Mouse (Mus musculus) mouse embryonic stem cell (cell line): ENCODE results near the gene Irf5.

Experiments used
- in situ Hi-C, 2 experiments: fragments of 300-500 bp; cut with MboI; formaldehyde crosslinking; loops; 1 replicate in 1 of 2; 3 replicates in 1 of 2; pipeline ENCODE4 v1.14.3; 2019 to 2020; ENCODE audit warnings: low sequenced_read_pairs in 2 of 2, low pct_unique_long_range_greater_than_20kb in 1 of 2, mixed read lengths in 1 of 2; ENCODE audit not compliant: unreplicated experiment in 1 of 2

Gene Irf5

DNA sequence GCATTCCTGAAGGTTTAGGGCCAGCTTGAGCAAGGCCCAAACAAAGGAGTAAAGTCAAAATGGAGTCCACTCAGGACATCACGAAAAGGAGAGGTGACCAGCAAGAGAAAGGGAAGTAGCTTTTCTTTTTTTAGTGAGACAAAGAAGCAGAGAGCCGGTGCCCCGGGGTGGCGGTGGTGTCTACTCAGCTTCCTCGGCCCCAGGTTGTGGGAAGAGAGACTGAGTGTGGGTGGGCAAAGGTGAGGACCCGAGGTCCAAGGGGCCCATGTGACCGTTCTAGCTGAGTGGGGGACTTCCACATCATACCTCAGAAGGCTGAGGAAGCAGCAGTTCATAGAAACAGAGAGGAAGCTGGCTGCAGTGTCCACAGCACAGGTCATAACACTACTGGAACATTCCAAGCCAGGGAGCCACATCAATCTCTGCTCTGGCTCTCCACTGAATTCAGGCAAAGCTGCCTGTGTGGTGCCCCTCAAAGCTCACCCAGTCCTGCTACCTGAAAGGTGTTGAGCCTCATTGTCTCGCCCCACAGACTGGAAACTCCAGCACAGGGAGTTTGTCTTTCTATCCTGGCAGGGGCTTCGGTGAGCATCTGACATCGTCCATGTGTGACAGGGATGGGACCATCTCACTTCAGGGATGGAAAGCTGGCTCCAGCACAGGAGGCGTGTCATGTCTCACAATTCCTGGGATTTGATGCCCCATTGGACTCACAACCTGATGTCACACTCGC, 3.0 kb upstream of the Irf5 start:
- in situ Hi-C loops = loop anchor here in 1 of 2 experiments (5.0 kb wide), 1 partner anchor 41 kb away; no protein-coding TSS in a partner anchor

DNA sequence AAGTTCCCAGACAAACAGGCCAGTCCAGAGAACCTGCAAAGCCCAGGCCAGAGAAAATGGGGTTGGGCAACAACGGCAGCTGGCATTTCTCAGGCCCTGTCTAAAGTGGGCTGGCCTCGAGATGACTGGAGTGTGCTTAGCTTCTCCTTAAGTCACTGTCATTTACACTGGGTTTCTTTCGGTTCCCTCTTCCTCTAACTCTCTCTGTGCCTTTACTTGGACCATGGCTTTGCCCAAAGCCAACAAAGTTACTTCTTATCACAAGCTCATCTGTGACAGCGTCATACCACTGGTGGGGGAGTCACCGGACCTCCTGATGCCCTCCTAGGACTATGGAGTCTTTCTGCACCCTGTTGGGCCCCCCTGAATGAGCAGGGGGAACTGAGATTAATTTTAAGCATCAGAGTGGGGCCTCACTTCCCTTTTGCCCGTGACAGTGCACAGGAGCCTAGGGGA, 2.4 kb upstream of the Irf5 start:
- in situ Hi-C loops = loop anchor here in 1 of 2 experiments (5.0 kb wide), 1 partner anchor 42 kb away; no protein-coding TSS in a partner anchor

DNA sequence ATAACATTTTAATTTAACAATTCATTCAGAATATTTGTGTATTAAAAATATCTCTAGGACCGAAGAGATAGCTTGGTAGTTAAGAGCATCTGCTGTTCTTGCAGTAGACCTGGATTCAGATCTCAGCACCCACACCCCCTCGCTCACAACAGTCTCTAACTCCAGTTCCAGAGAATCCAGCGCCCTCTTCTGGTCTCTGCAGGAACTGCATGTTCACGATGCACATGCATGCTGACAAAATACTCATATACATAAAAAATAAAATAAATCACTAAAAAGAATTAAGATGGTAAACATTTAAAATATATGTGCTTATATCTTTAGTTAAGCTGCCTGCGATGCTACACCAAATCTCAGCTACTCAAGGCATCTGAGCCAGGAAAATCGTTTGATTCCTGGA, 1.2 kb upstream of the Irf5 start:
- in situ Hi-C loops = no loop called here

DNA sequence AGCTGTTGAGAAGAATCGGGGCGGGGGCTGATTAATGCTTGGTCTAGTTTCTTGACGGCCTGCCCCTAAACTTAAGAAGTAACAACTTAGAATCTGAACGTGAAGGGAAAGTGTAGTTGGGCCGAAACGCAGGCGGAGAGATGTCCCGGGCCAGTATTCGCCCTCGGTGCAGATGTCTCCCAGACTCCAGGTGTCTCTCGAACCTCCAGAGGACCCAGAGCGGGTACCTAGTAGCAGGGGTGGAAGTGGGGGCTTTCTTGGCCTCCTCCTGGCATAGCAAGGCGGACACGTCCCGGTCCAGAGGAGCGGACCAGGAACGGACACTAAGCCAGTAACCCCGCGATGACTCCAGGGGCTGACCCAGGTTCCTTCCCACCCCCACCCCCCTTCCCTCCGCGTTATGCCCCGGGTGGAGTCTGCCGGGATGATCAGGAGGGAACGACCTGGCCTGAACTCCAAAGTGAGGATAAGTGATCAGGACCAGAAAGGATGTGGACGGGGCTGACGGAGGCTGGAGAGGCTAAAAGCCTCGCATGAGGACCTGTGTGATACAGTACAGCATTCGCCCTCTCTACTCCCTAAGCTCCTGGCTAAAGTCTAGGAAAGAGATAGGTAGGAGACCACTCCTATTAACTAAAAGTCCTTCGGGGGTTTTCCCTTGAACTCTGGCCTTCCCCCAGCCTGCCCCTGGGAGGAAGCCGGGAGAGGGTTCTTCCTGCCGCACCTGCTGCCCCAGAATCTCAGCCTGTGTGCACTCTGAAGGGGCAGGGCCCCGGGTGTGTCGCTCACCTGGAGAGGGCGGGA, 1.1 kb downstream of the Irf5 start:
- in situ Hi-C loops = no loop called here

DNA sequence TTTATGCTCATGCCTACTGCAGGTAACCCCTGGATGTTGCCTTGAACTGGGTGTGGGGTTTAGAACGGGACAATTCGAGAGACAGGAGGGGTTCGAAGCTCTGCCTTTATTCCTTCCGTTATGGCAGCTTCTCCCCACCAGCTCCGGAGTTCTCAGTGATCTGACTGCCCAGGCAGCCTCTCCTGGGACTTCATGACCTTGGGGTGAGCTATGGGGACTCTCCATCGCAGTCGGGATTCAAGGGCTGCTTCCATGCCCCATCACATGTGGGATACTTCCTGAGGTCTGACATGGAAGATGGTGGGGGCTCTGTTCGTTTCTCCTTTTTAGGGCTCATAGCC, 1.7 kb downstream of the Irf5 start:
- in situ Hi-C loops = no loop called here

DNA sequence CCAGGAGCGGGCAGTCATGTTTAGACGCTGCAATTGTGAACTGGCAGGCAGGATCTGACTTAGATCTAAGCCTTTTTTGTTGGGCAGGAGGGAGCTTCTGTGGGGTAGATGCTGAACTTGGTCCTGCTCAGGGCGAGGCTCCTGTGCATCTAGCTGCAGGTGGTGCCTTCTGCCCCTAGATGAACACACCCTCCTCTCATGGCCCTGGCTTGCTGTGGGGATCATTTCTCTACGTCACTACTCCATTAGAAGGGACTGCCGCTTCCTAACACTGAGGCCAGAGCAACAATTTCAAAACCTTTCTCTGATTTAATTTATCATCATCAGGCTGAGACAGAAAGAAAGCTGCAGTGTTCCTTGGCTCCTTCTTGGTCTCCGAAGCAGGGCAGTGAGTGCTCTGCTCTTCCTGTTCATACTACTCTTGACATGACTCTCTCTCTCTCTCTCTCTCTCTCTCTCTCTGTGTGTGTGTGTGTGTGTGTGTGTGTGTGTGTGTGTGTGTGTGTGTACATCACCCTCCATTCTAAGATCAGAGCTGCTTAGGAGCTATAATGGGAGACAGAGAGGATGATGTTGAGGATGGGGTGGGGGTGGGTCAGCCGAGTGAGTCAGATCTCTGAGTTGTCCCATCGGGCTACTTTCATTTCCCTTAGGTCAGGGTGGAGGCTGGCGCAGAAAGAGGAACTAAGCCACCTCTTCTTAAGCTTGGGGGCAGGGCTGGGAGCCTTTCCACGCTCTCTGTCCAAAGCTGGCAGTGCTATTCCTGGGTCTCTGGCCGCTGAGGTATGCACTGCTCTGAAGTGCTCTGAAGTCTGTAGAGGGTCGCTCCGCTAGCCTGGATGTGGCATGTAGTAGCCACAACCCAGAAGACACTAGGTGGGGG, 2.4 kb downstream of the Irf5 start:
- in situ Hi-C loops = no loop called here

DNA sequence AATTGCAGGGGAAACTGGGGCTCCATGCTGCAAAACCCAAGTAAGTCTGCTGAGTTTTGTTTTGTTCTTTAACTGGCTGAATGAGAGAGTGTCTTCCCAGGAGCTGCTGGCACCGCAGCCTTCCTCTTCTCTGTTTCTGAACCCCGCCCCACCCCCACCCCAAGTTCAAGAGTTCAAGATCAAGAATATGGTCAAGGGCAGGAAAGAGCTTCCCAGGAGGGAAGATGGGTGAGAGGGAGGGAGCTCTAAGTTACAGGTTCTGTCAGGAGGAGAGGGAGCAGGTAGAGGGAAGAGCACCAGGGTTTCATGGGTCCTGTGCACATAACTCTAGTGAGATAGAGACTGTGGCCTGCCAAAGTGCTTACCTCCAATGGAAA, 3.0 kb downstream of the Irf5 start:
- in situ Hi-C loops = no loop called here

DNA sequence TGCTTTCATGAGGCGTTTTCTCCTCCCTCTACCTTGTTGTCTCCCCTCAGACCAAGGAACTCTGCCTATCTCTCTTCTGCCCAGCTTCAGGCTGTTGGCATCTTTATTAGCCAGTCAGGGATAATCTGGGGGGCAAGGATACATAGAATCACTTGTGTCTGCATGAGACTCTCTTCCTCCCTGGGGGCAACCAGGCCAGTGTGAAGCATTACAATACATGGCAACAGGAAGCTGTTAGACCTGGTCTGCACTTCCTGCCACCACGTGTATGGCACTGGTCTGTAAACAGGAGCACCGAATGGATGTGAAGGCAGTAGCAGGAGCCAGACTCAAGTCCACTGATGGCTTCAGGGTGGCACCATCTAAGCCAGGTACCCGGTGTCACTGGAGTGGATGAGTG, 3.6 kb downstream of the Irf5 start:
- in situ Hi-C loops = no loop called here

DNA sequence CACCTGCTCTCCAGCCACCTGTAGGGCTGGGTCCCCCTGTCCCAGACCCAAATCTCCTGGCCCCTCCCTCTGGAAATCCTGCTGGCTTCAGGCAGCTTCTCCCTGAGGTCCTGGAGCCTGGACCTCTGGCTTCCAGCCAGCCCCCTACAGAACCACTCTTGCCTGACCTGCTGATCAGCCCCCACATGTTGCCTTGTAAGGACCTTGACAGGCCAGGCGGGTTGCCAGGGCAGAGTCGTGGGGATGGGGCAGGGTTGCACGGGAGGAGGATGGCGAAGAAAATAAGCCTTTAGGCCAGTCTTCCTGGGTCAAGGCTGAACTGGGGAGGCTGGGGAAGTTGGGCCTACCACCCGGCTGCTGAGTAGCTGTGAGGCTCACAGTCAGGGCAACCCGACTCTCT, 8.9 kb downstream of the Irf5 start:
- in situ Hi-C loops = no loop called here

DNA sequence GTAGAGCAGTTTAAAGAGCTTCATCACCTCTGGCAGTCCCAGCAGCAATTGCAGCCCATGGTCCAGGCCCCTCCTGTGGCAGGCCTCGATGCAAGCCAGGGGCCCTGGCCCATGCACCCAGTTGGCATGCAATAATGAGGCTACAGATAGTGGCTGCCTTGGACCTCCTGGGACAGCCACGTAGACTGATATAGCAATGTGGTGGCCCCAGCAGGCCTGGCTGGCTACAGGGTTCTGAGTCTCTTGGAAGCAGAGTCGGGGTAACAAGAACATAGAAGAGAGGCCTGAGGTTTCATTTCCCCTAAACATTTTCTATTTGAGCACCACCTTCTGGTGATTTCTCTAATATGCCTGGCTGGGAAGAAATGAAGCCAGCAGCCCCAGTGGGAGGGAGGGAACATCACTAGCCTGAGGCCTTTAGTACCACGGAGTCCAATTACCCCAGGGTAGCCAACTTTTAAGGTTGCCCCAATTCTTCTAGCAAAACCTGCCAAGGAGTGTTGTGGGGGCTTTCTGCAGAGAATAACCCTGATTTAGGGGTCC, 10.3 kb downstream of the Irf5 start:
- in situ Hi-C loops = no loop called here

DNA sequence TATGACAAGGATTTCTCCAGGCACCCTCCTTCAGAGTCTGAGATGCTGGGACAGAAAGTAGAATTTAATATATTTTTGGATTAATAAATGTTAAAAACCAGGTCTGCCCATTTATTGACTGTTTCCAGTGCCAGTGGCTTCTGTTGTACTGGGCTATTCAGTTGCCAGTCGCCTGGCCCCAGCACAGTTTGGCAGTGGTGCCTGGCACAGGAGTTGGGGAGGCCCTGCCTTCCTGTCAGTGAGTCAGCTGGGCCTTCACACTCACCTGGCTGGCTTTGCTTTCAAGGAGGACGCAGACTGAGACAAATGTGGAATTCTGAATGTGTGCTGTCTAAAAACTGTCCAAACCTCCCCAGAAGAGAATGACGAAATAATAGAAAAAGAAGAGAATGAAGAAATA, 10.8 kb downstream of the Irf5 start:
- in situ Hi-C loops = no loop called here

DNA sequence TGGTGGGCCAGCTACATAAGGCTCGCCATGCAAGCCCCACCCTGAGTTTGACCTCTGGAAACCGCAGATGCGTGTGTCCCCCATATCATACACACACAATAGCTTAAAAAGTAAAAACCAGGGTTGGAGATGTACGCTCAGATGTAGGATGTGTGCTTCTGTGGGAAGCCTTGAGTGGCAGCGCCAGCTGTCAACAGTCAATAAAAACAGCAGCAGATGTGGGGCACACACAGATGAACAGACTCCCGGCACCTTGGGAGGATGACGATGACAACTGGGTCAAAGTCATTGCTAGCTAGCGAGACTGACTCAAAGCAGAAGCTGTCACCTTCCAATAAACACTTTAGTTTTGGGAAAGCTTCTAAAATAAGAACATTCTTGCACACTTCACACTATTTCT, 13.1 kb downstream of the Irf5 start:
- in situ Hi-C loops = no loop called here

DNA sequence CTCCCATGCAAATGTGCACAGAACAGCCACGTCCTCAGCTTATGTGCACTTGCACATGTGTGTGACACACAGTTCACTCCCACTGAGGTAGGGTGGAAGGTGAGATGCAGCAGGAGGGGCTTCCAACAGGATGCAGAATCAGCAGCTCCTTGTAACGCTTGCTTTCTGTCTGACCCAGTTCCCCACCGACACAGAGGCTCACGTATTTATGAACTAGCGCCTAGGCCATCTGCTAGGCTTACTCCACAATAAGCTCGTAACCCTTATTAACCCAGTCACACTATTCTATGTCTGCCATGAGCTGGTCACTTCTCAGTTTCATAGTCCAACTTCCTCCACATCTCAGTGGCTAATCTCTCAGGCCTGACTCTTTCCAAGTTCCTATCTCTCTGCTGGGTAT, 13.8 kb downstream of the Irf5 start:
- in situ Hi-C loops = no loop called here

DNA sequence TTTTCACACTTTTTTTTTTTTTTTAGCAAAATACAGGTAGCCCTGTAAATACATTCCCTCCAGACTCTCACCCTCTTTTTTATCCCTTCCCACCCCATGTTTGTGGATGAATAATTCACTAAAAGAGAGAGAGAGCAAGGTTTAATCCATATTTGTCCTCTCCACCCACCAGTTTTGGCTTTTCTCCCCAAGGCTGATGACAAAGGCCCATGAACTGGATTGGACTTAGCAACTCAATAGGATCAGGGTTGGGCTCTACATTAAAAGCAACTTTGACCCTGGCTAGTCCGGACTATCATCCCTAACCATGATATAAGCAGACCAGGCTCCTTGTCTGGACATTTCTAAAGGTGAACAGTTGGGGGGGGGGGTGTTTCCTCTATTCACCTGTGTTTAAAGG, 14.5 kb downstream of the Irf5 start:
- in situ Hi-C loops = no loop called here

DNA sequence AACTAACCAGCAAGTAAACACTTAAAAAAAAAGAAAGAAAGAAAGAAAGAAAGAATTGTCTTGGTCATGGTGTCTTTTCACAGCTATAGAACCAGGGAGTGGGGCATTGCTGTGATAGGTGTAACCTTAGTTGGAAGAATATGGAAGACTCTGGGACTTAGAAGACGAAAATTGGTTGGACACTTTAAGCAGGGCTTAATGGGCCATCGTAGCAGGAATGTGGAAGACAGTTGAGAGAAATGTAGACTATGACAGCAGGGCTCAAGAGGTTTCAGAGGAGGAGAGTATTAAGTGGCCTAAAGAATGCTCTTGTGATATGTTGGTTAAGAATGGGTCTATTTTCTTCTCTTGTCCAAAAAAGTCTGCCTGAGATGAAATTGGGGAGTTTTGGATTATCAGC, 19.2 kb downstream of the Irf5 start:
- in situ Hi-C loops = no loop called here

DNA sequence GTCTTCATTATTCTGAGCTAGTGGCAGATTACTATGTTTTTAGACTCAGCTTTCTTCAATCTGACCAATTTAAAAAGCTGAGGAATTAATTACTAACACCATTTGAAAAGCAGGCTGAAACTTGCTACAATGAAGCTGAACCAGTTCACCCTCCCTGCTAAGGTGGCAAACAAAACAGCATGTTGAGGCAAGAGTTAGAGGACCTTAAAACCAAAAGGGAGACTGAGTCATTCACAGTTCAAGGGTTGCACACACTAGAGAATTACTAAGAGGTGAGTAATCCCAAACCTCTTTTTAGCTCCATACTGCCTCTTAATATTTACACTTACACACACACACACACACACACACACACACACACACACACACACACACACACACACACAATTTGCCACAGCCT, 21.2 kb downstream of the Irf5 start:
- in situ Hi-C loops = no loop called here

DNA sequence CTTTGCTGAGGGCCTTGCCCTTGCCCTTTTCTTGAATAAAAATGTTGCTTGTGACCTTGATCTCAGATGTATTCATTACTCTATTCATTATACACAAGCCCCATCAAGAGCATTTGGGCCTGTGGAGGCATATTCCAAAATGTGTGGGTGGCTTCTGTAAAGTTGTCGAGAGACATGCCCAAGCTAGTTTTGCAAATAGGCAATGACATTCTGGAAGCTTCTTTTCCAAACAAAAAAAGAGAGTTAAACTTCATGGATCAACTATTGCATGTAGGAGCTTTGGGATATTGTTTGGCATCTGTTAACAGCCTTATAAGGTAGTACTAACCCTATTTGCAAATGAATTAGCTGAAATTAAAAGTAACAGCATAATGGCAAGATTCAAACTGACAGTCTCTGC, 21.7 kb downstream of the Irf5 start:
- in situ Hi-C loops = no loop called here

DNA sequence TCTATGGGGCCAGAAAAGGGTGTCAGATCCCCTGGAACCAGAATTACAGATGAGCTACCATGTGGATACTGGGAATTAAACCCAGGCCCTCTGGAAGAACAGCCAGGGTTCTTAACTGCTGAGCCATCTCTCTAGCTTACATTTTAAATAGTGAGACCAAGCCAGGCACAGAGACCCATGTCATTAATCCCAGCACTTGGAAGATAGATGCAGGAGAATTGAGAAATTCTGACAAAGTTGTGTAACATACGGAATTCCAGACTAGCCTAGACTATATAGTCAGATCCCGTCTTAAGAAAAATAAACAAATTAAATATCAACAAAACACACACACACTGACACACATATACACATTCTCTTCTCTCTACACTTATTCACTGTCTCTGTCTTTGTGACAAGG, 26.1 kb downstream of the Irf5 start:
- in situ Hi-C loops = loop anchor here in 1 of 2 experiments (25.0 kb wide), 1 partner anchor 935 kb away; no protein-coding TSS in a partner anchor

DNA sequence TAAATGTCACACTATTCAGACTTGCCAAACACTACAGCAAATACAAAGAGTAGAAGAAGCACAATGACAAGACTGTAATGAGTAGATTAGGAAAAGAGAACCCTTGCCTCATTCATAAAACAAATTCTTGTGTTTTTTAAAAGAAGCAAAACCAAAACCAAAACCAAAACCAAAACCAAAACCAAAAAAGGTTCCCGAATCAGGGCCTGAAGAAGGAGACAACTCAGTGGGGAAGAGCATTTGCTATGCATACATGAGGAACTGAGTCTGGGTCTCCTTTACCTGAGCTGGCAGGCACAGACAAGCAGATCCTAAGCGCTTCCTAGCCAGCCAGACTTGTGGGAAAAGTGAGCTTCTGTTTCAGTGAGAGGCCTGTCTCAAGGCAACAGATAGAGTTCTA, 30.7 kb downstream of the Irf5 start:
- in situ Hi-C loops = loop anchor here in 1 of 2 experiments (25.0 kb wide), 1 partner anchor 930 kb away; no protein-coding TSS in a partner anchor
